Mouse (Mus musculus) heart, embryonic 15.5 days (tissue): ENCODE results near the gene Rab10. TPM values are rescaled to one million over a fixed set of nuclear protein-coding genes. Genes with fewer than 3 reads are reported as not detected.

Experiments used
- ATAC-seq: fragments of 200-750 bp; cut with Nextera tagmentation; replicated peaks from 2 replicates; pipeline ENCODE4 v1.8.0; 2017; ENCODE audit warnings: low read depth, moderate TSS enrichment; ENCODE audit not compliant: insufficient number of reproducible peaks, insufficient read depth, low FRiP score
- H3K27ac ChIP-seq: fragments of 300-500 bp; sonication (generic); 2 replicates; pipeline ENCODE4 v1.5.1; 2015; ENCODE audit warnings: mild to moderate bottlenecking, inconsistent platforms
- H3K27me3 ChIP-seq: fragments of 300-500 bp; sonication (generic); 2 replicates; pipeline ENCODE4 v1.6.1; 2015; ENCODE audit warnings: inconsistent platforms
- H3K36me3 ChIP-seq: fragments of 300-500 bp; sonication (generic); 2 replicates; pipeline ENCODE4 v1.6.1; 2015; ENCODE audit warnings: mild to moderate bottlenecking, inconsistent platforms
- H3K4me1 ChIP-seq: fragments of 300-500 bp; sonication (generic); replicated peaks from 2 replicates; pipeline ENCODE4 v1.6.1; 2015; ENCODE audit warnings: inconsistent platforms
- H3K4me2 ChIP-seq: fragments of 300-500 bp; sonication (generic); 2 replicates; pipeline ENCODE4 v1.6.1; 2015; ENCODE audit warnings: inconsistent platforms, mild to moderate bottlenecking, moderate library complexity
- H3K4me3 ChIP-seq: fragments of 300-500 bp; sonication (generic); 2 replicates; pipeline ENCODE4 v1.5.1; 2015; ENCODE audit warnings: mild to moderate bottlenecking, inconsistent platforms
- H3K9ac ChIP-seq: fragments of 300-500 bp; sonication (generic); 2 replicates; pipeline ENCODE4 v1.6.1; 2015; ENCODE audit warnings: mild to moderate bottlenecking, inconsistent platforms
- H3K9me3 ChIP-seq: fragments of 300-500 bp; sonication (generic); replicated peaks from 2 replicates; pipeline ENCODE4 v1.6.1; 2016; ENCODE audit warnings: inconsistent platforms
- WGBS: fragments of 180-500 bp; shearing (Covaris S2); methylation state at CpG from one replicate; pipeline ENCODE4 v1.1.7; 2015; ENCODE audit warnings: mixed read lengths; 5-methylcytosine and 5-hydroxymethylcytosine counted together
- polyA plus RNA-seq: library from polyadenylated mRNA; unstranded; fragments of >200 nt; fragmentation: Nextera tagmentation; extraction: Ambion mirVana; gene quantifications from 2 replicates; pipeline ENCODE4 v1.2.1, GENCODE M21; 2015

Gene Rab10
- 65.7 and 70.6 TPM in 2 replicates for polyA plus RNA-seq

DNA sequence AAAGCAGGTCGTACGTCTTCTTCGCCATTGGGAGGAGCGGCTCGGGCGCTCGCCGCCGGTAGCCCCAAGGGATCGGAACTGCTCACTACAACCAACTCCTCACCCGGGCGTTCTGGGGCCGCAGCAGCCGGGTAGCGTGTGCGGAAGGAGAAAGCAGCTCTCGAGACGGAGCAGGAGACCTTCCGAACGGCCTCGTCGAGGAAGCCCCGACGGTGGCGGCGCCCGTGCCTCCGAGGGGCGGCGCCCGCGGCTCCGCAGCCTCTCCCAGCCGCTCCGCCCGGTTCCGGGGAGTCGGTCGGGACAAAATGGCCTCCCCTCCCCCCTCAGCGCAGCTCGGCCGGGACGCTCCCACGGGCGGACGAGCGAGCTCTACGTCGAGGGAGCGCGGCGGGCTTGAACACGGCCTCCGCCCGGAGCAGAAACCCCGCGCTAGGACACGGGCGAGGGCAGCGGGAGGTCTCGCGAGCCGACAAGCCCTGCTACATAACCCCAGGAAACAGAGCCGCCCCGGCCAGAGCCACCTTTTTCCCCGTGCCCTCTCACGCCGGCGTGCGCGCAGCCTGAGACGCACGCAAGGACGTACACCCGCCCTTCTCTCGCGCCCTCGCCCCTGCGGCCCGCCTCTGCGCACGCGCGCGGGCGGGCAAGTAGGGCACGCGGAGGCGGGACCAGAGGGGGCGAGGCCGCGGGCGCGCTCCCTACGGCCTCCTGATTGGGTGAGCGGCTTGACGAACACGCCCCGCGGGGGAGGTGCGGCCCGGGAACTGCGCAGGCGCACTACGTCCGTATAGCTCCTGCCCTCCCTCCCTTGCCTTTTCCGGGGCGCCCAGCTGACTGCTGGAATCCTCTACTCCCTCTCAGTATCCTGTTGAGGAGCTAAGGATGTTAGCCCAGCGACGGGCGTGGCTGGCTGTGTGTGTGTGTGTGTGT is at the start of gene Rab10:
TSS of gene Rab10 (minus strand) at position 579 of the 930 bp plus-strand sequence.
- Histone ChIP-seq H3K36me3 (no peaks in the 10 kb centered on the region), H3K27ac (peak within 1 kb of the TSS; percentile 100), H3K9me3 (no peaks in the 10 kb centered on the region), H3K9ac (peak within 1 kb of the TSS; percentile 93), H3K4me1 (peaks cover 22% of the 10 kb centered on the region), H3K27me3 (no peaks in the 10 kb centered on the region), H3K4me2 (peak within 1 kb of the TSS; percentile 85), H3K4me3 (peak within 1 kb of the TSS; percentile 98)
- peak; percentile 99 for ATAC-seq
- WGBS, result under 1% methylated on average over 102 of the region's 111 CpGs

DNA sequence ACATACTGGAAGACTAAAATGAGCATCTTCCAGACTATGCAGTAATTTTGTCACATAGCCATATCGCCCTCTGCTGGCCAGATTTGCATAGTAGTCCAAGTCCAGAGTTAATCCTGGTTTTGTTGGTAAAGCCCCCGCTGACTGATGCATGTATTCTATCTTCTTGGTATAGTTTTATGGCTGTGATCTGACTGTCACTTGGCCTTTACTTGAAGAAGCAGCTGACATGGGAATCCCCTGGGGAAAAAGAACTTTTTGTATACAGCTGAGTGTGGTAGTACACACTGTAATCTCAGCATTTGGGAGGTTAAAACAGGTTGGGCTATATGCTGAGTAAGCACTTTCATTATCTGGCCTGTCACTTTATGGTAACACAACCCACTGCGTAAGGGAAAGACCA is 49.5 kb upstream of the Rab10 start:
- Histone ChIP-seq H3K4me3 (no peak overlapping the region), H3K9me3 (no peaks in the 10 kb centered on the region), H3K27ac (no peak overlapping the region), H3K4me2 (0 out of 2 replicates have a peak overlapping the region, but pooled peaks have one; percentile 6), H3K9ac (no peak overlapping the region), H3K27me3 (no peaks in the 10 kb centered on the region), H3K4me1 (no peaks in the 10 kb centered on the region), H3K36me3 (no peaks in the 10 kb centered on the region)
- no peak for ATAC-seq
- WGBS, result 23% methylated on average over 3 of the region's 3 CpGs

DNA sequence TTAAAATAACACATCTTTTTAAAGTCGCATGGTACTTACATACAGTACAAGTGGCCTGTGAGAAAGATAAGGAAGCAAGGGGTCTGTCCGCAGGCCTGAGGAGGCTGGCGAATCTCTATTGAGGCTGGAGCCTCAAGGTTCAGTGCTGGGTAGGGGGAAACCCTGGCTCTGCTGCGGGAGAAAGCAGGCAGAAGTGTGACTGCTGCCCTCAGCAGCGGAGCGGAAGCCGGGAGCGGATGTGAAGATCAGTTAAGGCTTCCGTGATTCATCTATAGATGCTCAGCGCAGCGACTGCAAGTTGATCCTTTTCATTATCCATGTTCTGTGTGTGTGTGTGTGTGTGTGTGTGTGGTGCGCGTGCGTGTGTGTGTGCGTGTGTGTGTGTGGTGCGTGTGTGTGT is 47.1 kb upstream of the Rab10 start:
- no peak for ATAC-seq
- WGBS, result 46% methylated on average over 16 of the region's 16 CpGs
- Histone ChIP-seq H3K36me3 (no peaks in the 10 kb centered on the region), H3K4me1 (no peaks in the 10 kb centered on the region), H3K9me3 (no peaks in the 10 kb centered on the region), H3K9ac (no peak overlapping the region), H3K27ac (no peak overlapping the region), H3K27me3 (no peaks in the 10 kb centered on the region), H3K4me3 (peak overlapping the region; percentile 23), H3K4me2 (peak overlapping the region; percentile 42)

DNA sequence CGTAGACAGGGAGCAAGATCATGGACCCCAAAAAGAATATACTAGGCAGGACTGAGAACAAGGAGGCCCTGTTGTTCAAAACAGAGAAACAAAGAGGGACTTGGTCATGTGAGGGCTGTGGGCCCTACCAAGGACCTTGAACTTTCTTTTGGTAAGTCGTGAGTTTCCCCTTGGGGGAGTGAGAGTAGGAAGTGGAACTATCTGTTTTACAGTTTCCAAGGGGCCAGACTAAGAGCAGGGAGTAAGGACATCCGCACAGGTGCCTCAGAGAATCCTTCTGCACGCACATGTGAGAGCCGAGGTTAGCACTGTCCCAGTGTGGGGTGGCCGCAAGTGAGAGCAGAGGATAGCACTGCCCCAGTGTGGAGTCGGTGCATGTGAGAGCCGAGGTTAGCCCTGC is 45.3 kb upstream of the Rab10 start:
- WGBS, result 75% methylated on average over 8 of the region's 8 CpGs
- H3K27me3 ChIP-seq, result no peaks in the 10 kb centered on the region
- no peak for ATAC-seq

DNA sequence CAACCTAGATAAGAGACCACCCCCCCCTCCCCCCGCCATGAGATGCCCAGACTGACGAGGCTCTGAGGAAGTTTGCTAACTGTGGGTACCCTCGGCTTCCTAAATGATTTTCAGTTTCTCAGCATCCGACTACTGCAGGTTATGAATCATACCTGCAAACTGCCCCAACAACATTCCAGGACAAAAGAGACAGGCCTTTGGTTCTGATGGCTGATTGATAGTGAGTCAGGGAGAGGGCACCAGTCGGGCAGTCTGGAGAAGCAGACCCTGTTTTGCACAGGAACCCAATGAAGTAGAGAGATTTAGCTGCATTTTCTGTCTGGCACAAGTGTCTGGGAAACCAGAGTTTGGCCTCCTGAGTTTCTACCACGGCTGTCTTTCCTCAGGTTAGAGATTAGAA is 42.4 kb upstream of the Rab10 start:
- Histone ChIP-seq H3K27me3 (no peaks in the 10 kb centered on the region), H3K9me3 (no peaks in the 10 kb centered on the region), H3K36me3 (no peaks in the 10 kb centered on the region), H3K27ac (no peak overlapping the region), H3K4me2 (no peak overlapping the region), H3K4me1 (no peaks in the 10 kb centered on the region), H3K9ac (no peak overlapping the region), H3K4me3 (no peak overlapping the region)
- ATAC-seq, result no peak
- 70% methylated on average over 6 of the region's 6 CpGs for WGBS

More for the DNA sequence above, 45.3 kb upstream of the Rab10 start:
- Histone ChIP-seq H3K9ac (no peak overlapping the region), H3K4me1 (no peaks in the 10 kb centered on the region), H3K36me3 (no peaks in the 10 kb centered on the region), H3K4me2 (no peak overlapping the region), H3K27ac (no peak overlapping the region), H3K4me3 (no peak overlapping the region), H3K9me3 (no peaks in the 10 kb centered on the region)

DNA sequence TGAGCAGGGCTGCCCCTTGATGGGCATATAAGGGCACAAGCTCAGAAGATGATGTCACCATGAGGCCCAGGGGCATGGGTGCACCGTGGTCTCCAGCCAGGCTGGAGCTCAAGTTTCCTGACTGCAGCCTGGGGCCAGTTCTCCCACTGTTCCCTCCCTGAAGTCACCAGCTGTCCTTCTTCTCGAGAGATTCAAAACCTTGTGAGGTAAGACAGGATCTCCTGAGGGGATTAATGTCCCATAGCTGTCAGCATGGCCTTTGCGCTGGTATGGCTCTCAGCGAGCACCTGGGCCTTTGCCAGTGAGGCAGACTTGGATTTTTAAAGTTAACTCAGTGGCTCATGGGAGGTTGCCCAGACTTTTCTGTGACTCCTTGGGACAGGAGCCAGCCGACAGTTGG is 40.4 kb upstream of the Rab10 start:
- no peak overlapping the region for H3K4me3 ChIP-seq
- H3K9me3 ChIP-seq, result no peaks in the 10 kb centered on the region
- no peak overlapping the region for H3K9ac ChIP-seq
- H3K27ac ChIP-seq, result no peak overlapping the region
- no peak for ATAC-seq
- no peaks in the 10 kb centered on the region for H3K27me3 ChIP-seq
- H3K36me3 ChIP-seq, result no peaks in the 10 kb centered on the region
- H3K4me1 ChIP-seq, result no peaks in the 10 kb centered on the region
- 49% methylated on average over 5 of the region's 5 CpGs for WGBS
- no peak overlapping the region for H3K4me2 ChIP-seq

DNA sequence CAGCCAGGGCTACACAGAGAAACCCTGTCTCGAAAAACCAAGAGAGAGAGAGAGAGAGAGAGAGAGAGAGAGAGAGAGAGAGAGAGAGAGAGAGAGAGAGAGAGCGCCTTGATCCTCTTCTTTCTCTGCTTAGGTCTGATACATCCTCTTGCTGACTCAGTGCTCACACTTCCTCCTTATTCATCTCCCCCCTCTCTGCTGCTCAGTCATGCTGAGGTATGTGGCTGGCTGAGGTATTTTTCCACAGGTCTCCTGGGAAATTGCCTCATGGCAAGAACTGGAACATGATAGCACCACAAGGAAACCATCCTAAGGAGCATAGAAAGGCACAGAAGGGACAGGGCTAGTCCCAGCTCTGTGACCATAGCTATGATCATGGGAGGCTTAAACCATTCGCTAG is 39.6 kb upstream of the Rab10 start:
- Histone ChIP-seq H3K36me3 (no peaks in the 10 kb centered on the region), H3K9ac (no peak overlapping the region), H3K4me2 (no peak overlapping the region), H3K4me3 (no peak overlapping the region), H3K27ac (no peak overlapping the region), H3K27me3 (no peaks in the 10 kb centered on the region), H3K4me1 (no peaks in the 10 kb centered on the region), H3K9me3 (no peaks in the 10 kb centered on the region)
- no peak for ATAC-seq
- WGBS, result 89% methylated on average over 2 of the region's 3 CpGs

DNA sequence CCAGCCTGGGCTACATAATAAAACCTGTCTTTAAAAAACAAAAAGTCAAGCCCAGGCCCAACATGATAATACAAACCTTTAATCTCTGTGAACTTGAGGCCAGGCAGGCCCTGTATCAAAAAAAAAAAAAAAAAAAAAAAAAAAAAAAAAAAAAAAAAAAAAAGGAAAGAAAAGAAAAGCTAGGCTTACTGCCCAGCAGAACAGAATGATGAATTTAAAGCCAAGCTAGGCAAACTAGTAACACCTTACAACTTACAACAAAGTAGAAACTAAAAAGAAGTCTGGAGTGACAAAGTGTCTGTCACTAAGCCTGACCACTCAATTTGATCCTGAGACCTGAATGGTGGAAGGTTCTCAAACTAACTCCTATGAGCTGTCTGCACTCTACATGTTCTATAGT is 37.9 kb upstream of the Rab10 start:
- H3K4me2 ChIP-seq, result no peak overlapping the region
- no peaks in the 10 kb centered on the region for H3K36me3 ChIP-seq
- H3K4me1 ChIP-seq, result no peaks in the 10 kb centered on the region
- no peak overlapping the region for H3K4me3 ChIP-seq
- H3K27ac ChIP-seq, result no peak overlapping the region
- no peak for ATAC-seq
- H3K9me3 ChIP-seq, result no peaks in the 10 kb centered on the region
- no peaks in the 10 kb centered on the region for H3K27me3 ChIP-seq
- H3K9ac ChIP-seq, result no peak overlapping the region

DNA sequence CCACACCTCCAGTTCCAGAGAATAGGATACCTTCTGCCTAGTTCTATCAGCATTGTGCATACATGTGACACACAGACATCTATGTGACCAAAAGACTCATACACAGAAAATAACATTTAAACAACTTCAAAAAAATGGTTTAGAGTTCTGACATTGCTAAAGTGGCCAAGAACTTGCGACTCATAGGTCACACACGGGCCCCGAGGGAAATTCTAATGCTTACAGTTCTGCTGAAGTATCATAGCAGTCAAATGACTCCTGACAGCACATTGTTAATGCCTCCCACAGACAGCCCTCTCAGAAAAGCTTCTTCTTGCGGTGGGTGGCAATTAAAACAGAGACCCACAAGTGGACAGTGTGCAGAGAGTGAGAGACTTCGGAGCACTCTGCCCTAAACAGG is 35.3 kb upstream of the Rab10 start:
- Histone ChIP-seq H3K27me3 (no peaks in the 10 kb centered on the region), H3K4me1 (no peaks in the 10 kb centered on the region), H3K4me2 (no peak overlapping the region), H3K9me3 (no peaks in the 10 kb centered on the region), H3K27ac (no peak overlapping the region), H3K9ac (no peak overlapping the region), H3K36me3 (no peaks in the 10 kb centered on the region), H3K4me3 (no peak overlapping the region)
- no peak for ATAC-seq
- WGBS, result 76% methylated on average over 5 of the region's 5 CpGs

DNA sequence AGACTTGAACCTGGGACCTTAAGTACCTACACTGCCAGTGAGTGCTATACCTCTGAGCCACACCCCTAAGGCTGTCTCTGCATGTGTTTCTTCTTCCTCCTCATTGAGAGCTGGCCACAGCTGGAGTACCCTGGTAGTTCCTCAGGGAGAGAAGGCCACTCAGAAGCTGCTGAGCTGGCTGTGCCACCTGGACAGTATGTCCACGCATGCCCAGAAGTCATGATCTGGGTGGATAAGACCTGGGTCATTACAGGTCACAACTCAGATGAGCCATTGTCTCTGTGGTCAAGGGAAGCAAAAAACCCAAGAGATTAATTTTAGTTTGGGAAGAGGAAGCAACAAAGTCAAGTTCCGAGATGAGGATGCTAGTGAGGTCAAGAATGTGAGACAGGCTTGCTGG is 34.4 kb upstream of the Rab10 start:
- ATAC-seq, result no peak
- H3K4me3 ChIP-seq, result no peak overlapping the region
- no peaks in the 10 kb centered on the region for H3K36me3 ChIP-seq
- no peak overlapping the region for H3K27ac ChIP-seq
- H3K4me1 ChIP-seq, result no peaks in the 10 kb centered on the region
- no peak overlapping the region for H3K4me2 ChIP-seq
- H3K9me3 ChIP-seq, result no peaks in the 10 kb centered on the region
- H3K9ac ChIP-seq, result no peak overlapping the region
- no peaks in the 10 kb centered on the region for H3K27me3 ChIP-seq
- WGBS, result 80% methylated on average over 2 of the region's 2 CpGs

DNA sequence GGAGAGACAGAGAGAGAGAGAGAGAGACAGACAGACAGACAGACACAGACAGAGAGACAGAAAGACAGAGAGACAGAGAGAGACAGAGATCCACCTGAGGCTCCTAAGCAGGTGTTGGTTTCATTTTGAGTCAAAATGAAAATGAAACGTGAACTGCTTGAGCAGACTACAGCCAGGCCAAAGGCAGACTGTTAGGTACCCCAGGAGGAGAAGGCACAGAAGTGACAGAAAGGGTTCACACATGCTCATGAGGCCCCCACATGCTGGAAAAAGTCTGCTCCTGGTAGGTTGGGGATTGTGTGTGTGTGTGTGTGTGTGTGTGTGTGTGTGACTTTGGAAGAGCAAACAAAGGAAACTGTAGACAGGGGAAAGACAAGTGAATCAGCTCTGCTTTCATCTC is 29.2 kb upstream of the Rab10 start:
- ATAC-seq, result no peak
- no peaks in the 10 kb centered on the region for H3K9me3 ChIP-seq
- H3K4me1 ChIP-seq, result no peaks in the 10 kb centered on the region
- H3K4me2 ChIP-seq, result no peak overlapping the region
- H3K36me3 ChIP-seq, result no peaks in the 10 kb centered on the region
- no peak overlapping the region for H3K9ac ChIP-seq
- H3K4me3 ChIP-seq, result no peak overlapping the region
- WGBS, result 65% methylated on average over 1 of the region's 1 CpGs
- no peak overlapping the region for H3K27ac ChIP-seq
- H3K27me3 ChIP-seq, result no peaks in the 10 kb centered on the region

DNA sequence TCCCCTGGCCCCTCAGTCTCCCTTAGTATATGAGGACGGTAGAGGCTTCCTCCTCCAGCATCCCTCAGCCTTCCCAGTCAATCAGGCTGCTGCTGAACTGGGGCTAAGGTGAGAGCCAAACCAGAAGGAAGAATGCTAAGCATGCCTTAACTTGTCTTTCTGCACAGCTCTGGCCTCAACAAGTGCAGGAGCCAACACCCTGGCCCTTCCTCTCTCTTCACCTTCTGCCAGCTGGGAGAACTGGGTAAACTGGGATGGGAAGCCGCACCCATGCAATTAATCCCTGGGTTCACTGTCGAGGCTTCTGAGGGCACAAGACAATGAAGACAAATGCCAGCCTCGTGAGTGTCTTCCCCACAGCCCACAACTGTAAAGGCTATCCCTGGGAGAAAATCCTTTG is 19.9 kb upstream of the Rab10 start:
- no peak overlapping the region for H3K4me3 ChIP-seq
- no peaks in the 10 kb centered on the region for H3K9me3 ChIP-seq
- no peak for ATAC-seq
- no peaks in the 10 kb centered on the region for H3K36me3 ChIP-seq
- no peak overlapping the region for H3K27ac ChIP-seq
- H3K9ac ChIP-seq, result no peak overlapping the region
- whole genome bisulfite sequencing, result 70% methylated on average over 4 of the region's 4 CpGs
- H3K4me1 ChIP-seq, result no peaks in the 10 kb centered on the region
- no peak overlapping the region for H3K4me2 ChIP-seq
- H3K27me3 ChIP-seq, result no peaks in the 10 kb centered on the region
